Mouse (Mus musculus) liver, embryonic 15.5 days (tissue): ENCODE data around the gene Mycbp. TPM values are rescaled to one million over a fixed set of nuclear protein-coding genes. Genes with fewer than 3 reads are reported as not detected.
A peak's percentile ranks its signal among the peaks of the same experiment; 100 is the strongest.

ENCODE experiments used
- ATAC-seq: fragments of 200-750 bp; cut with Nextera tagmentation; 2 replicates; pipeline ENCODE4 v1.8.0; 2017; ENCODE audit warnings: moderate number of reproducible peaks, mild to moderate bottlenecking, moderate library complexity; ENCODE audit not compliant: insufficient read depth
- H3K27ac ChIP-seq: fragments of 300-500 bp; sonication (generic); replicated peaks from 2 replicates; pipeline ENCODE4 v1.5.1; 2015; ENCODE audit warnings: mild to moderate bottlenecking, inconsistent platforms
- H3K27me3 ChIP-seq: fragments of 300-500 bp; sonication (generic); 2 replicates; pipeline ENCODE4 v1.6.1; 2015; ENCODE audit warnings: mild to moderate bottlenecking, inconsistent platforms
- H3K36me3 ChIP-seq: fragments of 300-500 bp; sonication (generic); replicated peaks from 2 replicates; pipeline ENCODE4 v1.6.1; 2015; ENCODE audit warnings: moderate library complexity, mild to moderate bottlenecking, inconsistent platforms
- H3K4me1 ChIP-seq: fragments of 300-500 bp; sonication (generic); replicated peaks from 2 replicates; pipeline ENCODE4 v1.6.1; 2015; ENCODE audit warnings: inconsistent platforms
- H3K4me2 ChIP-seq: fragments of 300-500 bp; sonication (generic); 2 replicates; pipeline ENCODE4 v1.6.1; 2015; ENCODE audit warnings: moderate library complexity, mild to moderate bottlenecking, inconsistent platforms
- H3K4me3 ChIP-seq: fragments of 300-500 bp; sonication (generic); replicated peaks from 2 replicates; pipeline ENCODE4 v1.5.1; 2015; ENCODE audit warnings: mild to moderate bottlenecking, inconsistent platforms
- H3K9ac ChIP-seq: fragments of 300-500 bp; sonication (generic); 2 replicates; pipeline ENCODE4 v1.6.1; 2015; ENCODE audit warnings: moderate library complexity, mild to moderate bottlenecking, inconsistent platforms
- H3K9me3 ChIP-seq: fragments of 300-500 bp; sonication (generic); replicated peaks from 2 replicates; pipeline ENCODE4 v1.6.1; 2016; ENCODE audit warnings: inconsistent platforms
- WGBS: fragments of 180-500 bp; shearing (Covaris S2); methylation state at CpG from one replicate; pipeline ENCODE4 v1.1.7; 2015; ENCODE audit warnings: mixed read lengths; ENCODE audit not compliant: insufficient replicate concordance; 5-methylcytosine and 5-hydroxymethylcytosine counted together
- polyA plus RNA-seq: library from polyadenylated mRNA; unstranded; fragments of >200 nt; fragmentation: Nextera tagmentation; extraction: Ambion mirVana; gene quantifications from 2 replicates; pipeline ENCODE4 v1.2.1, GENCODE M21; 2015

Gene Mycbp
- polyA plus RNA-seq, 1 experiment from 2014 or later = 45.1 TPM

- no peaks in the 10 kb centered on the region for H3K9me3 ChIP-seq
- ATAC-seq = no peak
- no peaks in the 10 kb centered on the region for H3K27me3 ChIP-seq
- H3K27ac ChIP-seq = no peak overlapping the region
- H3K4me3 ChIP-seq = no peak overlapping the region
- H3K4me2 ChIP-seq = no peak overlapping the region
- H3K36me3 ChIP-seq = peaks cover 42% of the 10 kb centered on the region
- peaks cover 17% of the 10 kb centered on the region for H3K4me1 ChIP-seq
- WGBS = 71% methylated on average over 4 of the region's 4 CpGs
- no peak overlapping the region for H3K9ac ChIP-seq
Observed at GRCm38 (mm10) chr4:123911503-123911902, 6.9 kb downstream of the Mycbp start.

GRCm38 (mm10) chr4:123912431-123912830 is 7.8 kb downstream of the Mycbp start:
- H3K4me2 ChIP-seq = no peak overlapping the region
- H3K9ac ChIP-seq = no peak overlapping the region
- H3K27me3 ChIP-seq = no peaks in the 10 kb centered on the region
- H3K36me3 ChIP-seq = peaks cover 42% of the 10 kb centered on the region
- H3K27ac ChIP-seq = no peak overlapping the region
- WGBS = 46% methylated on average over 2 of the region's 2 CpGs
- no peak overlapping the region for H3K4me3 ChIP-seq
- ATAC-seq = no peak
- H3K9me3 ChIP-seq = no peaks in the 10 kb centered on the region
- H3K4me1 ChIP-seq = peaks cover 16% of the 10 kb centered on the region

GRCm38 (mm10) chr4:123916748-123917547 is 12.3 kb downstream of the Mycbp start, which contains the start of gene Rragc:
Gene Rragc (plus strand): TSS chr4:123917446.
- under 1% methylated on average over 49 of the region's 49 CpGs for WGBS
- H3K9ac ChIP-seq = peak within 1 kb of the TSS; percentile 95

DNA sequence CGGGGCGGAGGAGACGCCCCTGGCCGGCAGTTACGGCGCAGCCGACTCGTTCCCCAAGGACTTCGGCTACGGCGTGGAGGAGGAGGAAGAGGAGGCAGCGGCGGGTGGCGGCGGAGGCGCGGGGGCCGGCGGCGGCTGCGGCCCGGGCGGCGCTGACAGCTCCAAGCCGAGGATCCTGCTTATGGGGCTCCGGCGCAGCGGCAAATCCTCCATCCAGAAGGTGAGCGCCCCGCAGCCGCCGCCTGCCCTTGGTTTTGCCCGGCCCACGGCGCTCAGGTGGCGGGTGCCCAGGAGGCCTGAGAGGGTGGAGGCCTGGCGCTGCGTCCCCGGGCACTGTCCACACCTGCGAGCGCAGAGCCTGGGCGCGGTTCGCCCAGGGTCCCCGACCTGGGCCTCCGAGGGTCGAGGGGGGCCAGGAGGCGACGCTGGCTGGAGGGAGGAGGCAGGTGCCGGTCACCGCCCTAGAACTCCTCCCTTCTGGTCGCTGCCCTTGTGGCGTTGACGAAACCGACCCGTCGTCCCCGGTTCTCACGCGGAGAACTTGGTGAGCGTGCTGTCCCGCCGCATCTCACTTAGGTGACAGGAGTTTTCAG is 13.0 kb downstream of the Mycbp start, which contains the start of gene 4930535I16Rik:
Gene 4930535I16Rik, minus strand, starts transcription at position 475 of the 593 bp plus-strand sequence.
- H3K4me3 ChIP-seq = peak within 1 kb of the TSS; percentile 90
- peak within 1 kb of the TSS; percentile 95 for H3K9ac ChIP-seq
- H3K4me1 ChIP-seq = peaks cover 35% of the 10 kb centered on the region
- peak within 1 kb of the TSS; percentile 91 for H3K27ac ChIP-seq
- peak; percentile 59 for ATAC-seq
- WGBS = under 1% methylated on average over 55 of the region's 63 CpGs
- H3K4me2 ChIP-seq = peak within 1 kb of the TSS; percentile 98
- H3K36me3 ChIP-seq = peaks cover 35% of the 10 kb centered on the region
- no peaks in the 10 kb centered on the region for H3K9me3 ChIP-seq
- no peaks in the 10 kb centered on the region for H3K27me3 ChIP-seq

More at GRCm38 (mm10) chr4:123916748-123917547, 12.3 kb downstream of the Mycbp start, which contains the start of gene Rragc:
- Histone ChIP-seq H3K27ac (peak within 1 kb of the TSS; percentile 91), H3K4me3 (peak within 1 kb of the TSS; percentile 90), H3K4me2 (peak within 1 kb of the TSS; percentile 98), H3K36me3 (peaks cover 37% of the 10 kb centered on the region), H3K9me3 (no peaks in the 10 kb centered on the region), H3K4me1 (peaks cover 35% of the 10 kb centered on the region), H3K27me3 (no peaks in the 10 kb centered on the region)
- ATAC-seq = peak; percentile 99

DNA sequence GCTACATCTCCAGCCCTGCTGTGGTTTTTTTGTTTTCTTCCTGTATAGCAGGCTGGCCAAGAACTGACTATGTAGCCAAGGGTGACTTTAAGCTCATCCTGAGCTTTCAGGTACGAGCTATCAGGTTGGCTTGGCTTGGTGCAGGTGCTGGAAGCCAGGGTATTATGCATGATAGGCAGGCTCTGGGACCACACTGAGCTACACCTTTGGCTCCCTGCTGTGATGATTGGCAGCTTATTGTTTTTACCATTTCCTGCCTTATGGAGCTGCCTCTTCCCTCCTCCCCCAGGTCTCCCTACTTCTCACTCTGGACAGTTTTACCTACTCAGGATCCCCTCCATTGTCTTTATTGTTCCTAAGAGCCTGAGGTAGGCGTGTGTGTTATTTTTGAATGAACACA is 14.2 kb downstream of the Mycbp start:
- Histone ChIP-seq H3K4me3 (peak overlapping the region; percentile 90), H3K27me3 (no peaks in the 10 kb centered on the region), H3K9me3 (no peaks in the 10 kb centered on the region), H3K4me2 (peak overlapping the region; percentile 98), H3K9ac (peak overlapping the region; percentile 95; the same call in 1 of the 2 replicates), H3K36me3 (peaks cover 35% of the 10 kb centered on the region), H3K27ac (no peak overlapping the region), H3K4me1 (peaks cover 35% of the 10 kb centered on the region)
- 74% methylated on average over 2 of the region's 2 CpGs for WGBS
- no peak for ATAC-seq

DNA sequence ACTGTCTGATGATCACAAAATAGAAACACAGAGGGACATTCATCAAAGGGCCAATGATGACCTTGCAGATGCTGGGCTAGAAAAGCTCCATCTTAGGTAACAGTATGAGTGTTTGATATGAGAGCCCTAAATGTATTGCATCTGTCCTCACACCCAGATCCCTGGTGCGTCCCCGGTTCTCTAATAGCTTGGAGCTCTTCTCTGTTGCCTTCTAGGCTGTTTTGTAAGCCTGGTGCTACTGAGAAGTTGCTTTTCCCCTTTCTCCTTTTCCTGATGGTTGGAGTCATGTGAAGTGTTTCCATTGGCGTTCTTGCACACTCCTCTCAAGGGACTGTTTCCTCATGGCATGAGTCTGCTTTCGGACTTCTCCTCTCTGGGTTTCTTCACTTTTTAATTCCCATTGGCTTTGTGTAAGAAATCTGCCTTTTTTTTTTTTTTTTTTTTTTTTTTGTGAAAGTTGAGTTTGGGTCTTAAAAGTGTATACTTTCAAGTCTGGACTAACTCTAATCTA is 16.5 kb downstream of the Mycbp start:
- Histone ChIP-seq H3K4me1 (peaks cover 29% of the 10 kb centered on the region), H3K27me3 (no peaks in the 10 kb centered on the region), H3K4me2 (no peak overlapping the region), H3K27ac (no peak overlapping the region), H3K9ac (no peak overlapping the region), H3K4me3 (no peak overlapping the region), H3K36me3 (peaks cover 50% of the 10 kb centered on the region), H3K9me3 (no peaks in the 10 kb centered on the region)
- no peak for ATAC-seq
- 73% methylated on average over 4 of the region's 4 CpGs for WGBS

GRCm38 (mm10) chr4:123927961-123928360 is 23.3 kb downstream of the Mycbp start:
- Histone ChIP-seq H3K27me3 (no peaks in the 10 kb centered on the region), H3K4me2 (no peak overlapping the region), H3K9ac (no peak overlapping the region), H3K4me3 (no peak overlapping the region), H3K4me1 (no peaks in the 10 kb centered on the region), H3K9me3 (no peaks in the 10 kb centered on the region), H3K27ac (no peak overlapping the region), H3K36me3 (peaks cover 81% of the 10 kb centered on the region)
- ATAC-seq = peak; percentile 40; the same call in 1 of the 2 replicates

- Histone ChIP-seq H3K4me3 (no peak overlapping the region), H3K4me2 (no peak overlapping the region), H3K27me3 (no peaks in the 10 kb centered on the region), H3K27ac (no peak overlapping the region), H3K9ac (no peak overlapping the region), H3K9me3 (no peaks in the 10 kb centered on the region), H3K36me3 (peaks cover 74% of the 10 kb centered on the region), H3K4me1 (no peaks in the 10 kb centered on the region)
- no peak for ATAC-seq
- 85% methylated on average over 4 of the region's 4 CpGs for WGBS
Observed at GRCm38 (mm10) chr4:123929994-123930393, 25.4 kb downstream of the Mycbp start.

GRCm38 (mm10) chr4:123934306-123934705 is 29.7 kb downstream of the Mycbp start:
- H3K9me3 ChIP-seq = no peaks in the 10 kb centered on the region

DNA sequence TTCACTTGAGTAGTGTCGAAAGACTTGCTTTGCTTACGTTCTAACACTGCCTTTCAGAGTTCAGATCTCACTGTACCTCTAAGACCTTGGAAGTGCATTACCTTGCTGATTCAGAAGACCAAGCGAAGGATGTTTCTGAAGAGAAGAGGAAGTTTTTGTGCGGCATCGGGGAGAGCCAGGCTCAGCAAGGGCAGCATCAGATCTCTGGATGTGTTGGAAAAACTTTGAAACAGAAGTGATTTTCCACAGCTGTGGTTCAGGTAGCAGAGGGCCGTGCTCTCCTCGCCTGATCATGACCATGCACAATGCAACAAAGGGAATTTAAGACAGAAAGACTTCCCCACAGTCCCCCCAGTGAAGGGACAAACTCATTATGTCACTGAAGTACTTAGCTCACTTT is 31.4 kb downstream of the Mycbp start:
- Histone ChIP-seq H3K4me1 (no peaks in the 10 kb centered on the region), H3K9me3 (no peaks in the 10 kb centered on the region), H3K4me3 (no peak overlapping the region), H3K36me3 (peaks cover 49% of the 10 kb centered on the region), H3K27ac (no peak overlapping the region), H3K9ac (no peak overlapping the region), H3K27me3 (no peaks in the 10 kb centered on the region), H3K4me2 (no peak overlapping the region)
- ATAC-seq = no peak
- whole genome bisulfite sequencing = 73% methylated on average over 7 of the region's 7 CpGs

More at GRCm38 (mm10) chr4:123934306-123934705, 29.7 kb downstream of the Mycbp start:
- no peak overlapping the region for H3K4me2 ChIP-seq
- no peaks in the 10 kb centered on the region for H3K27me3 ChIP-seq
- H3K4me1 ChIP-seq = no peaks in the 10 kb centered on the region
- 75% methylated on average over 4 of the region's 4 CpGs for WGBS
- ATAC-seq = no peak
- H3K27ac ChIP-seq = no peak overlapping the region
- H3K4me3 ChIP-seq = no peak overlapping the region
- H3K36me3 ChIP-seq = peaks cover 65% of the 10 kb centered on the region
- H3K9ac ChIP-seq = no peak overlapping the region

- no peak for ATAC-seq
- no peaks in the 10 kb centered on the region for H3K4me1 ChIP-seq
- H3K9me3 ChIP-seq = no peaks in the 10 kb centered on the region
- no peak overlapping the region for H3K27ac ChIP-seq
- WGBS = 8% methylated on average over 4 of the region's 4 CpGs
- no peak overlapping the region for H3K9ac ChIP-seq
- H3K4me3 ChIP-seq = no peak overlapping the region
- H3K4me2 ChIP-seq = no peak overlapping the region
- peaks cover 24% of the 10 kb centered on the region for H3K36me3 ChIP-seq
- H3K27me3 ChIP-seq = no peaks in the 10 kb centered on the region
Observed at GRCm38 (mm10) chr4:123939838-123940237, 35.2 kb downstream of the Mycbp start.
